Mouse (Mus musculus) intestine, postnatal 0 days (tissue): ENCODE measurements around the gene Nkg7. TPM values are rescaled to one million over a fixed set of nuclear protein-coding genes. Genes with fewer than 3 reads are reported as not detected.
"Not testable (repeated sequence)": the region's sequence is repeated elsewhere in the genome, so short reads cannot be mapped to it uniquely, and the experiment has no call there.

ENCODE experiments used
- ATAC-seq: fragments of 200-750 bp; cut with Nextera tagmentation; 2 replicates; pipeline ENCODE4 v1.8.0; 2017; ENCODE audit warnings: mild to moderate bottlenecking, moderate TSS enrichment, moderate library complexity
- H3K27ac ChIP-seq: fragments of 300-500 bp; sonication (generic); 2 replicates; pipeline ENCODE4 v1.5.1; 2014; ENCODE audit warnings: mild to moderate bottlenecking, low read depth, low read length, moderate library complexity
- H3K27me3 ChIP-seq: fragments of 300-500 bp; sonication (generic); replicated peaks from 2 replicates; pipeline ENCODE4 v1.6.1; 2014; ENCODE audit warnings: low read length, mixed read lengths; ENCODE audit not compliant: control insufficient read depth, insufficient read depth
- H3K36me3 ChIP-seq: fragments of 300-500 bp; sonication (generic); 2 replicates; pipeline ENCODE4 v1.6.1; 2014; ENCODE audit warnings: mild to moderate bottlenecking, moderate library complexity; ENCODE audit not compliant: control insufficient read depth, insufficient read depth
- H3K4me1 ChIP-seq: fragments of 300-500 bp; sonication (generic); replicated peaks from 2 replicates; pipeline ENCODE4 v1.6.1; 2014; ENCODE audit warnings: antibody characterized with exemption, low read length, mixed read lengths; ENCODE audit not compliant: control insufficient read depth, insufficient read depth
- H3K4me2 ChIP-seq: fragments of 300-500 bp; sonication (generic); replicated peaks from 2 replicates; pipeline ENCODE4 v1.6.1; 2014; ENCODE audit warnings: low read depth, mild to moderate bottlenecking, moderate library complexity
- H3K4me3 ChIP-seq: fragments of 300-500 bp; sonication (generic); 2 replicates; pipeline ENCODE4 v1.5.1; 2014; ENCODE audit warnings: low read depth, low read length
- H3K9ac ChIP-seq: fragments of 300-500 bp; sonication (generic); 2 replicates; pipeline ENCODE4 v1.6.1; 2014; ENCODE audit warnings: mild to moderate bottlenecking, low read depth, low read length
- H3K9me3 ChIP-seq: fragments of 300-500 bp; sonication (generic); 2 replicates; pipeline ENCODE4 v1.6.1; 2016; ENCODE audit warnings: mixed run types; ENCODE audit not compliant: control insufficient read depth
- CTCF ChIP-seq: sonication (generic); IDR thresholded peaks from 2 replicates; pipeline ENCODE4 v1.5.1; 2016; ENCODE audit warnings: low read depth, mild to moderate bottlenecking, control low read depth, antibody characterized with exemption, moderate library complexity
- WGBS: fragments of 180-500 bp; shearing (Covaris S2); extraction: QIAGEN DNeasy Blood & Tissue Kit; methylation state at CpG from one replicate; pipeline ENCODE4 v1.1.7; 2014; 5-methylcytosine and 5-hydroxymethylcytosine counted together
- polyA plus RNA-seq: library from polyadenylated mRNA; unstranded; fragments of >200 nt; fragmentation: Nextera tagmentation; extraction: Ambion mirVana; gene quantifications from 2 replicates; pipeline ENCODE4 v1.2.1, GENCODE M21; 2015

Nkg7 gene
- polyA plus RNA-seq, 1 experiment from 2014 or later = 2.7 TPM

GRCm38 (mm10) chr7:43409084-43409483 lies 27.8 kb upstream of the Nkg7 start:
- Histone ChIP-seq H3K4me3 (no peak overlapping the region), H3K27me3 (no peaks in the 10 kb centered on the region), H3K36me3 (no peaks in the 10 kb centered on the region), H3K4me2 (no peak overlapping the region), H3K27ac (no peak overlapping the region), H3K4me1 (no peaks in the 10 kb centered on the region), H3K9me3 (no peaks in the 10 kb centered on the region), H3K9ac (no peak overlapping the region)
- 69% methylated on average over 3 of the region's 3 CpGs for WGBS
- no peak for TF ChIP-seq CTCF
- ATAC-seq = no peak

- H3K9ac ChIP-seq, ATAC-seq: not testable (repeated sequence)
Measured at GRCm38 (mm10) chr7:43411724-43412123, 25.1 kb upstream of the Nkg7 start.

GRCm38 (mm10) chr7:43417298-43417697 lies 19.6 kb upstream of the Nkg7 start:
- WGBS = 85% methylated on average over 10 of the region's 10 CpGs
- Histone ChIP-seq H3K9ac (no peak overlapping the region), H3K4me2 (no peak overlapping the region), H3K27ac (no peak overlapping the region), H3K27me3 (no peaks in the 10 kb centered on the region), H3K4me1 (no peaks in the 10 kb centered on the region), H3K9me3 (no peaks in the 10 kb centered on the region), H3K4me3 (no peak overlapping the region), H3K36me3 (no peaks in the 10 kb centered on the region)
- TF ChIP-seq CTCF = 0 out of 2 replicates have a peak, but pooled peaks have one; percentile 14
- ATAC-seq = no peak

More at GRCm38 (mm10) chr7:43411724-43412123, 25.1 kb upstream of the Nkg7 start:
- H3K4me1 ChIP-seq, H3K27me3 ChIP-seq, H3K4me3 ChIP-seq, H3K9me3 ChIP-seq, H3K4me2 ChIP-seq, H3K36me3 ChIP-seq, H3K27ac ChIP-seq: not testable (repeated sequence)
- WGBS = 32% methylated on average over 4 of the region's 4 CpGs

GRCm38 (mm10) chr7:43422995-43423617 lies 13.8 kb upstream of the Nkg7 start:
- Histone ChIP-seq H3K4me3 (no peak overlapping the region), H3K36me3 (no peaks in the 10 kb centered on the region), H3K4me1 (no peaks in the 10 kb centered on the region), H3K9ac (no peak overlapping the region), H3K27me3 (no peaks in the 10 kb centered on the region), H3K9me3 (no peaks in the 10 kb centered on the region), H3K4me2 (0 out of 2 replicates have a peak overlapping the region, but pooled peaks have one; percentile 24), H3K27ac (no peak overlapping the region)
- TF ChIP-seq CTCF = peak; percentile 97
- 14% methylated on average over 11 of the region's 11 CpGs for WGBS
- peak; percentile 64 for ATAC-seq

- no peak for TF ChIP-seq CTCF
- no peak overlapping the region for H3K9ac ChIP-seq
- no peak overlapping the region for H3K4me2 ChIP-seq
- H3K4me3 ChIP-seq = no peak overlapping the region
- WGBS = 66% methylated on average over 3 of the region's 3 CpGs
- H3K4me1 ChIP-seq = no peaks in the 10 kb centered on the region
- no peaks in the 10 kb centered on the region for H3K9me3 ChIP-seq
- no peaks in the 10 kb centered on the region for H3K36me3 ChIP-seq
- no peak overlapping the region for H3K27ac ChIP-seq
- H3K27me3 ChIP-seq = no peaks in the 10 kb centered on the region
- no peak for ATAC-seq
Measured at GRCm38 (mm10) chr7:43423991-43424625, 12.8 kb upstream of the Nkg7 start.

- Histone ChIP-seq H3K27ac (no peak within 1 kb of the TSS), H3K9ac (no peak within 1 kb of the TSS), H3K27me3 (no peaks in the 10 kb centered on the region), H3K36me3 (no peaks in the 10 kb centered on the region), H3K4me1 (no peaks in the 10 kb centered on the region), H3K4me3 (no peak within 1 kb of the TSS), H3K4me2 (no peak within 1 kb of the TSS), H3K9me3 (no peaks in the 10 kb centered on the region)
- ATAC-seq = no peak
- 83% methylated on average over 8 of the region's 8 CpGs for WGBS
- no peak for TF ChIP-seq CTCF
Measured at GRCm38 (mm10) chr7:43427406-43427805, 9.5 kb upstream of the Nkg7 start, which contains the start of gene Lim2. Lim2 (plus strand) TSS chr7:43427670.
